Mouse (Mus musculus) liver, postnatal 0 days (tissue): Measurements from ENCODE around the gene Foxn3.

Experiments
- CTCF ChIP-seq: sonication (generic); IDR thresholded peaks from 2 replicates; pipeline ENCODE4 v1.5.1; 2016; ENCODE audit warnings: antibody characterized with exemption, low read depth
- EP300 ChIP-seq: IDR thresholded peaks from 2 replicates; pipeline ENCODE4 v1.6.1; 2016; ENCODE audit warnings: antibody characterized with exemption, low read depth, mild to moderate bottlenecking

GRCm38 (mm10) chr12:99396461-99396860 is 166.9 kb downstream of the Foxn3 start:
- TF ChIP-seq EP300 (no peak), CTCF (no peak)
